Mouse (Mus musculus) colon, adult 2 months (tissue): ENCODE measurements around the gene Zfp937. TPM values are rescaled to one million over a fixed set of nuclear protein-coding genes. Genes with fewer than 3 reads are reported as not detected.

ENCODE experiments used
- polyA plus RNA-seq: library from polyadenylated mRNA; depleted of rRNA; stranded (reverse); fragments of >200 nt; gene quantifications from 2 replicates; pipeline ENCODE4 v1.2.3, GENCODE M21; 2012; rRNA removed

Gene Zfp937
- 0.16 and 0.23 TPM in 2 replicates for polyA plus RNA-seq

DNA sequence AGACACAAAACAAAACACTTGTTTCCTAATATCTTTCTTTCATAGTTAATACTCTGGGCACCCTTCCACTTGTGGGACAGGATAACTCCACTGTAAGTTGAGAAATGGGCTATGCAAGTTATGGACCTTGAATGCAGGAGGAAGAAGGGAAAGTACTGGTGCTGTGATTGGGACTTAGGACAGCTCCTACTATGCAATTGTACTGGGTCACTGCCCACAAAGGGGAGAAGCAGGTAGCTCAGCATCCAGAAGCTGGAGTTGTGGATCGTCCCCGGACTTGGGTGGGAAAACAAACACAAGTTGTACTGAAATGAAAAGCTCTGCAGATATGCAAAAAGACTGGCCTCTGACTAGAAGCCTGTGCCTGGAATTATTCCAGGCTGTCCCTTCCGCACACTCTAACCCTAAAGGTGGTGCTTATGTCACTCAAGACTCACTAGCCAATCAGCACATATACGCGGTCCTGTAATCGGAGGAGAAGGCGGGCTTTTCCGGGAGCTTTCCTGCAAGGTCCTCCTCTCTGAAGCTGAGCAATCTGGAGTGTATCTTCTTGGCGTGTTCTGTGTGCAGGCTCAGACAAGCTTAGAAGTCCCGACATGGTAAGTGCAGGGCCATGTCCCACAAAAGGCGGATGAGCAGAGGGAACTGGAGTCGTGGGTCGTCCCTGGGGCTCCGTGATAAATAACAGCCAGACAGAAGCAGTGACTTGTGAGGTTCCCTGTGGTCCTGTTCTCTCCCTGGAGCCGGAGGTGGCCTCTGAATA is at the start of gene Zfp937:
Zfp937 (plus strand) TSS at position 474 of the 763 bp plus-strand sequence.

GRCm38 (mm10) chr2:150179579-150179978 is 38.3 kb upstream of the Zfp937 start, which contains the start of gene Gm10770:
Gene Gm10770 (minus strand): TSS chr2:150179679.

GRCm38 (mm10) chr2:150181570-150181999 is 36.3 kb upstream of the Zfp937 start, which contains the start of gene Gm14139:
Gene Gm14139 (plus strand): TSS chr2:150181755.

GRCm38 (mm10) chr2:150255491-150255890 is 37.6 kb downstream of the Zfp937 start, which contains the start of gene Gm21994:
Gene Gm21994 (minus strand): TSS chr2:150255591.

GRCm38 (mm10) chr2:150257291-150257690 is 39.4 kb downstream of the Zfp937 start, which contains the start of gene Gm14124:
Gene Gm14124 (plus strand): TSS chr2:150257517.

Other genes starting within 250 kb of the Zfp937 start
- 1.3 and 1.4 TPM in 2 replicates for gene Zfp120, start 81.4 kb upstream of the Zfp937 start, polyA plus RNA-seq
- gene Gm10770, start 38.4 kb upstream of the Zfp937 start, polyA plus RNA-seq = not detected in 2 replicates
- gene Gm14139, start 36.3 kb upstream of the Zfp937 start, polyA plus RNA-seq = not detected in 2 replicates
- not detected in 2 replicates for gene Gm21994, start 37.5 kb downstream of the Zfp937 start, polyA plus RNA-seq
- gene Gm14124, start 39.4 kb downstream of the Zfp937 start, polyA plus RNA-seq = not detected in 2 replicates
- gene Gm10130, start 105.6 kb downstream of the Zfp937 start, polyA plus RNA-seq = not detected in 2 replicates
- gene 3300002I08Rik, start 144.7 kb downstream of the Zfp937 start, polyA plus RNA-seq = 0.65 and 0.92 TPM in 2 replicates
- 0.03 and 0.07 TPM in 2 replicates for gene Zfp442, start 233.4 kb downstream of the Zfp937 start, polyA plus RNA-seq